Mouse (Mus musculus): ENCODE results near the gene Susd3. TPM values are rescaled to one million over a fixed set of nuclear protein-coding genes. Genes with fewer than 3 reads are reported as not detected.

The Susd3 gene
- polyA plus RNA-seq, 1 experiment, result 1.3 TPM

GRCm38 (mm10) chr13:49209306-49209705 is 39.2 kb downstream of the Susd3 start:
- Histone ChIP-seq H3K4me3 (ENCODE audit: insufficient read depth, low read depth, low read length) (no peak overlapping the region), H3K27ac (replicated peaks; ENCODE audit: low read depth, low read length) (no peak overlapping the region), H3K4me1 (ENCODE audit: control insufficient read depth, insufficient read depth, insufficient read length, low read length) (peaks cover 12% of the 10 kb centered on the region)

- Histone ChIP-seq H3K4me1 (ENCODE audit: control insufficient read depth, insufficient read depth, insufficient read length, low read length) (no peaks in the 10 kb centered on the region), H3K27ac (replicated peaks; ENCODE audit: low read depth, low read length) (no peak overlapping the region), H3K4me3 (ENCODE audit: insufficient read depth, low read depth, low read length) (no peak overlapping the region)
Observed at GRCm38 (mm10) chr13:49206341-49206740, 42.2 kb downstream of the Susd3 start.

- no peaks in the 10 kb centered on the region for H3K4me1 ChIP-seq (ENCODE audit: control insufficient read depth, insufficient read depth, insufficient read length, low read length)
- H3K27ac ChIP-seq (replicated peaks; ENCODE audit: low read depth, low read length), result no peak overlapping the region
- H3K4me3 ChIP-seq (ENCODE audit: insufficient read depth, low read depth, low read length), result no peak overlapping the region
Observed at GRCm38 (mm10) chr13:49205381-49205998, 43.0 kb downstream of the Susd3 start.

GRCm38 (mm10) chr13:49202556-49202955 is 46.0 kb downstream of the Susd3 start:
- no peak overlapping the region for H3K27ac ChIP-seq (replicated peaks; ENCODE audit: low read depth, low read length)
- H3K4me3 ChIP-seq (ENCODE audit: insufficient read depth, low read depth, low read length), result no peak overlapping the region
- H3K4me1 ChIP-seq (ENCODE audit: control insufficient read depth, insufficient read depth, insufficient read length, low read length), result no peaks in the 10 kb centered on the region

GRCm38 (mm10) chr13:49200688-49201087 is 47.8 kb downstream of the Susd3 start:
- Histone ChIP-seq H3K4me3 (ENCODE audit: insufficient read depth, low read depth, low read length) (no peak overlapping the region), H3K27ac (replicated peaks; ENCODE audit: low read depth, low read length) (peak overlapping the region; percentile 87)

GRCm38 (mm10) chr13:49199891-49200290 is 48.6 kb downstream of the Susd3 start:
- peak overlapping the region; percentile 72 for H3K27ac ChIP-seq (replicated peaks; ENCODE audit: low read depth, low read length)
- no peak overlapping the region for H3K4me3 ChIP-seq (ENCODE audit: insufficient read depth, low read depth, low read length)
- H3K4me1 ChIP-seq (ENCODE audit: control insufficient read depth, insufficient read depth, insufficient read length, low read length), result peaks cover 5% of the 10 kb centered on the region

More at GRCm38 (mm10) chr13:49200688-49201087, 47.8 kb downstream of the Susd3 start:
- H3K4me1 ChIP-seq (ENCODE audit: control insufficient read depth, insufficient read depth, insufficient read length, low read length), result peaks cover 5% of the 10 kb centered on the region

- H3K27ac ChIP-seq (replicated peaks; ENCODE audit: low read depth, low read length), result peak overlapping the region; percentile 41; the same call in 1 of the 2 replicates
- H3K4me1 ChIP-seq (ENCODE audit: control insufficient read depth, insufficient read depth, insufficient read length, low read length), result peaks cover 5% of the 10 kb centered on the region
- no peak overlapping the region for H3K4me3 ChIP-seq (ENCODE audit: insufficient read depth, low read depth, low read length)
Observed at GRCm38 (mm10) chr13:49198734-49199133, 49.8 kb downstream of the Susd3 start.

- Histone ChIP-seq H3K27ac (replicated peaks; ENCODE audit: low read depth, low read length) (peak overlapping the region; percentile 10), H3K4me1 (ENCODE audit: control insufficient read depth, insufficient read depth, insufficient read length, low read length) (peaks cover 5% of the 10 kb centered on the region), H3K4me3 (ENCODE audit: insufficient read depth, low read depth, low read length) (no peak overlapping the region)
Observed at GRCm38 (mm10) chr13:49196766-49197165, 51.7 kb downstream of the Susd3 start.

- Histone ChIP-seq H3K4me1 (ENCODE audit: control insufficient read depth, insufficient read depth, insufficient read length, low read length) (peaks cover 5% of the 10 kb centered on the region), H3K4me3 (ENCODE audit: insufficient read depth, low read depth, low read length) (no peak overlapping the region), H3K27ac (replicated peaks; ENCODE audit: low read depth, low read length) (peak overlapping the region; percentile 10)
Observed at GRCm38 (mm10) chr13:49196211-49196610, 52.3 kb downstream of the Susd3 start.

GRCm38 (mm10) chr13:49195651-49196050 is 52.9 kb downstream of the Susd3 start:
- Histone ChIP-seq H3K4me3 (ENCODE audit: insufficient read depth, low read depth, low read length) (no peak overlapping the region), H3K27ac (replicated peaks; ENCODE audit: low read depth, low read length) (peak overlapping the region; percentile 10), H3K4me1 (ENCODE audit: control insufficient read depth, insufficient read depth, insufficient read length, low read length) (peaks cover 9% of the 10 kb centered on the region)

- Histone ChIP-seq H3K4me3 (ENCODE audit: insufficient read depth, low read depth, low read length) (no peak overlapping the region), H3K4me1 (ENCODE audit: control insufficient read depth, insufficient read depth, insufficient read length, low read length) (peaks cover 17% of the 10 kb centered on the region), H3K27ac (replicated peaks; ENCODE audit: low read depth, low read length) (no peak overlapping the region)
Observed at GRCm38 (mm10) chr13:49194811-49195210, 53.7 kb downstream of the Susd3 start.

GRCm38 (mm10) chr13:49193650-49194049 is 54.9 kb downstream of the Susd3 start:
- Histone ChIP-seq H3K27ac (replicated peaks; ENCODE audit: low read depth, low read length) (no peak overlapping the region), H3K4me3 (ENCODE audit: insufficient read depth, low read depth, low read length) (no peak overlapping the region), H3K4me1 (ENCODE audit: control insufficient read depth, insufficient read depth, insufficient read length, low read length) (peaks cover 28% of the 10 kb centered on the region)

- no peak overlapping the region for H3K27ac ChIP-seq (replicated peaks; ENCODE audit: low read depth, low read length)
- peaks cover 31% of the 10 kb centered on the region for H3K4me1 ChIP-seq (ENCODE audit: control insufficient read depth, insufficient read depth, insufficient read length, low read length)
- no peak overlapping the region for H3K4me3 ChIP-seq (ENCODE audit: insufficient read depth, low read depth, low read length)
Observed at GRCm38 (mm10) chr13:49192156-49192855, 56.2 kb downstream of the Susd3 start.

- Histone ChIP-seq H3K27ac (replicated peaks; ENCODE audit: low read depth, low read length) (0 out of 2 replicates have a peak overlapping the region, but pooled peaks have one; percentile 59), H3K4me1 (ENCODE audit: control insufficient read depth, insufficient read depth, insufficient read length, low read length) (peaks cover 34% of the 10 kb centered on the region), H3K4me3 (ENCODE audit: insufficient read depth, low read depth, low read length) (no peak overlapping the region)
Observed at GRCm38 (mm10) chr13:49191673-49192035, 56.9 kb downstream of the Susd3 start.

GRCm38 (mm10) chr13:49190876-49191672 is 57.4 kb downstream of the Susd3 start:
- Histone ChIP-seq H3K27ac (replicated peaks; ENCODE audit: low read depth, low read length) (peak overlapping the region; percentile 59), H3K4me1 (ENCODE audit: control insufficient read depth, insufficient read depth, insufficient read length, low read length) (peaks cover 35% of the 10 kb centered on the region), H3K4me3 (ENCODE audit: insufficient read depth, low read depth, low read length) (no peak overlapping the region)

Measured in brown adipose tissue, adult 24 weeks (tissue).